Mouse (Mus musculus): ENCODE measurements around the gene Nol7.

Gene Nol7

DNA sequence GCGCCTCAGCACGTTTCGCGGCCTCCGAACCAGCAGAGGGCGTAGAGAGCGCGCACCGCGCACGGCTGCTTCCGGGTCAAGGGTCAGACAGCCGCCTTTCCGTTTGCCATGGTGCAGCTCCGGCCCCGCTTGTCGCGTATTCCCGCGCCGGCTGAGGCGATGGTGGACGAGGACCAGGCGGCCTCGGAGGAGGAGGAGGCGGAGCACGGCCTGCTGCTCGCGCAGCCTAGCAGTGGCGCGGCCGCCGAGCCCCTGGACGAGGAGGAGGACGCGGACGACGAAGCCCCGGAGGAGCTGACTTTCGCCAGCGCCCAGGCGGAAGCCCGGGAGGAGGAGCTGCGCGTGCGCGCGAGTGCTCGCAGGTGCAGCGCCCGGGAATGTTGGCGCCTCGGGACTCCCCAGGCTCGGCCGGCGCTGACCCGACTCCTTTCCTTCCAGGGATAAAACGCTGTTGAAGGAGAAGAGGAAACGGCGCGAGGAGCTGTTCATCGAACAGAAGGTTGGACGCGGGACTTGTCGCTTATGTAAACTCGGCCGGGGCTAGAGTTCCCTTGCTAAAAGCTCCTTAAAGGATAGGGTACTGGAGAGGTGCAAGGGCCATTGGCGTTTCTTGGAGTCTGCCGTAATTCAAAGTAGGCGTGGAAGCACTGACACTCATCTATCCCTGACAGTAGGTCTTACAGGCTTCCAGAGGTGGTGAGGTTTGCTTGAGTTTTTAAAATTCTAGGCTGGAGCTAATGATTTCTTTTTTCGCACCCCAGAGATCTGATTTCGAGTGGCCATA lies at the start of gene Nol7:
Nol7 (plus strand) TSS at position 94 of the 784 bp plus-strand sequence.
- peak; percentile 98 for DNase-seq (ENCODE audit: low spot score)

DNA sequence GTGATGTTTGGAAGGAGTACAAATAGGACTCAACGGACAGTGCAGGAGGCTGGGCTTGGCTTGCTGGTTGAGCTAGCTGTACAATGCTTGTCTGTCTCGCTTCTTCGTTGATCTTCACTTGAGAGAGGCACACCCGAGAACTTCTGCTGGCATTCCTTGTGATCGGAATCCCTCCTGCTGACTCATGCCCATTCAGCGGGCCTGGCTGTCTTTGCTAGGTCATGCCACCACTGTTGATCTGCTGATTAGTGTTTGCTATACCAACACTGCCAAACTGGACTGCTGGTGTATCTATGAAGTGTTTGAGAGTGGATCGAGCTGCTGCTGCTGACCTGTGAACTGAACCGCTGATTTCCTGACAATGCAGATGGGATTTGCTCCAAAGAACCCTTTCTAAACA lies 48.8 kb upstream of the Nol7 start:
- no peak for DNase-seq (ENCODE audit: low spot score)

- no peak for DNase-seq (ENCODE audit: low spot score)
Measured at GRCm38 (mm10) chr13:43350489-43351169, 47.6 kb upstream of the Nol7 start.

DNA sequence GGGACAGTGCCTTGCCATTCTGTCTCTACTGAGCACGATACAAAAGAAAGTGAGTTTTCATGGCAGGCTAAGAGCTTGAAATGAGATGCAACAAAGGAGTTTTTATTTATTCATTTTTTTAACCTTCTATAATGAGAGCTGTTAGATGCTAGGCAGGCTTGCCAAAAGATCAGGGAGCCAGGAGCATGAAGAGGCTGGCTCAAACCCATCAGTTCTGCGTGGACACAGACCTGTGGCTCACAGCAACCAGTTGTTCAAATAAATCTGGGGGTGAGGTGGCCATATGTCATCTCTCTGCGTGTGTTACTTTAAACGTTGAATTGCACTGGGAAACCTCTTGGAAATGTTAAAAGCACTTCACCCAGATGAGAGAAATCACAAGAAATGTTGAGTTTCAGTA lies 44.8 kb upstream of the Nol7 start:
- no peak for DNase-seq (ENCODE audit: low spot score)

DNA sequence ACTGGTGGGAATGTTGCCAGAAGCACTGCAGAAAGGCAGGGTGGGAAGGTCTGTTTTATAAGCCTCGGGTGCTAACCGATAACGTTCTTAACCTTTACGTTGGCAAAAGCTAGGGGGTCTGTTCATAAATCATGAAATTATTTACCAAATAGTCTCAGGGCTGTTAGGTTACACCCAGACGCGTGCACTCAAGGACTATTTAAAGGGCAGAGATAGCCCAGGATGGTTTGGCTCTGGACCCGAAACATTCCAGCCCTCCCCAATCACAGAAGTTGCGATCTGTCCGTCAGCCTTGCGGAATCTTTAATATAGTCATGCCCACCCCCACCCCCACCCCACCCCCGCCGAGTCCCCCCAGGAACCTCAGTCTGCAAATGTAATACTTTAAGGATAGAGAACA lies 43.8 kb upstream of the Nol7 start:
- DNase-seq (ENCODE audit: low spot score), result no peak

DNA sequence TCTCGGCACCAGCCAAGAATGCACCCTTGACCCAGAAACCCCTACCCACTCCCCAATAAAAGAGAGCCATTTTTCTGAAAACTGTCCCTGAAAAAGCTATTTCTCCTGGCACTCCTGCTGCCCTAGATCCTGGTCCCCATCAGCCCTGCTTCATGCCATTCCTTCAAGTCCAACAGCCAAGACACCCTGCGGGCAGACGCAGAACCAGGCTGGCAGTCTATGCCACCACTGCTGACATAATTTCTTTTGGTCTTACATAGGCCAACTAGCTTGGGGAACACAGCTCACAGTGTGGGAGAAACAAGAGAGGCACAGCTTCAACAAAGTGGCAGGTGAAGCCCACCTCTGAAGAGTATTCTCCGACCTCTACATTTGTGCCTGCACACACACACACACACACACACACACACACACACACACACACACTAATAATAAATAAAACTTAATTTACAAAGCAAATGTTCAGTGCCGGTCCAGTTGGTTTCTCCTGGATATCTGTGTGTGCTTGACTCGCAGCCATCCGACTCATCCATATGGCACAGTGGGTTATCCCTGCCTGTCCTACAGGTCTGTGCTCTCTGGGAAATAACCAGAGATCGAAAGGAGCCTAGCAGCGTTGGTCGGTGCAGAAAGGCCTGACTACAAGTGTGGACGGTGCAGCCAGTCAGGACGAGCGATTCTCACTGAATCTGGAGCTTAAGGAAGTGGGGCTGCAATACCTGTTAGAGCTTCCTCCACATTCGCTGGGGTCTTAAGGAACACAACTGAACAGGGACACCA lies 41.7 kb upstream of the Nol7 start:
- DNase-seq (ENCODE audit: low spot score), result no peak

GRCm38 (mm10) chr13:43360534-43360933 lies 37.7 kb upstream of the Nol7 start:
- DNase-seq (ENCODE audit: low spot score), result no peak

GRCm38 (mm10) chr13:43362353-43362752 lies 35.8 kb upstream of the Nol7 start:
- no peak for DNase-seq (ENCODE audit: low spot score)

DNA sequence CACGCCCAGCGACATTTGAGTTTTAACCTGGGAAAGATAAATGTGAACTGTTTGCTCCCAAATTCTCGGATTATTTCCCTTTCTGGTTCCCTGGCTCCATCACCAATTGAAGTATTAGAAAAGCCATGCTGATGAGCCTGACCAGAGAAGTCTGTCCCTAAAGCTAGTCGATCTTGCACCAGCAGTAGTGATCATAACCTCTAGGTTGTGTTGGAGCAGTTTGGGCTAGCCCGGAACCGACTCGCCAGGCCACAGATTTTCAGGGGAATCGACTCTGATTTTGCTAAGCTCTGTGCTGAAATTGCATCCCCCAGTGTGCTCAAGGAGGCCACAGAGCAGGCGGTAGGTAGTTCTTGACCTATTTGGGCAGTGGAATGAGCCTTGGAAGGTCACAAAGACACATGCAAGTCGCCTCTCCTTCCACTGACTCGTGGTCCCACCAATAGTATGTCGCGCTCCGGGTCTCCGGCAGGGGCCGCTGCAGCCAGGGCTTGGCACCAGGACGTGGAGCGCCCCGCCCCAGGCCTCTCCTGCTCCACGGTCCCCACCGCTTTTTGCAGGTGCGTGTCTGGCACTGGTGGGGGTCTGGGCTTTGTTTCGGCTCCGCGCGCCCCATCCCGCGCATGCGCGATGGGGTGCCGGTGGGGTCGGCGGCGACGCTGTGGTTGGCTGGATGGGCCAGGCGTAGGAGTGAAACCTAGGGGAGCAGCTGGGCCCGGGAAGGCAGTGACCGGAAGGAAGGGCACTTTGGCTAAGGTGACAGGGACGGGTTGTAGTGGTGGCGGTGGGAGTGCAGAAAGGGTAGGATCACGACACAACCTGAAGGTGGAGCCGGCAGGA lies 33.0 kb upstream of the Nol7 start, which contains the start of gene Sirt5:
Sirt5 (plus strand) TSS at position 512 of the 840 bp plus-strand sequence.
- peak; percentile 90 for DNase-seq (ENCODE audit: low spot score)

DNA sequence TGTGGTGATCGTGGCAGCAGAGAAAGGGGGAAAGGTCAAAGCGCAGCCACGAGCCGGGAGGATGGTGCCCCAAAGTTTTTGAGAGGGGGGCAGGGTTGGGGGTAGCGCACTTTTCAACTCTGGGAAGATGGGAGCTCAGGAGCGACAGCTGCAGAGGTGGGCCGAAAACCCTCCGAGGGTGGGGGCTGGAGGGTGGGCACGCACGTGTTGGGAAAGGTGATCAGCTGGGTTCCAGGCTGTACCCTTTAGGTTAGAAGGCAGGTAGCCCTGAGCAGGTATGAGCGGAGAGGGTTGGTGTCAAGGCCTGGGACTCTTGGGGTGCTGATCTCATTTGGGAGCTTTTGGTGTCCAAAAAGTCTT lies 32.4 kb upstream of the Nol7 start:
- no peak for DNase-seq (ENCODE audit: low spot score)

- no peak for DNase-seq (ENCODE audit: low spot score)
Measured at GRCm38 (mm10) chr13:43370063-43370462, 28.1 kb upstream of the Nol7 start.

DNA sequence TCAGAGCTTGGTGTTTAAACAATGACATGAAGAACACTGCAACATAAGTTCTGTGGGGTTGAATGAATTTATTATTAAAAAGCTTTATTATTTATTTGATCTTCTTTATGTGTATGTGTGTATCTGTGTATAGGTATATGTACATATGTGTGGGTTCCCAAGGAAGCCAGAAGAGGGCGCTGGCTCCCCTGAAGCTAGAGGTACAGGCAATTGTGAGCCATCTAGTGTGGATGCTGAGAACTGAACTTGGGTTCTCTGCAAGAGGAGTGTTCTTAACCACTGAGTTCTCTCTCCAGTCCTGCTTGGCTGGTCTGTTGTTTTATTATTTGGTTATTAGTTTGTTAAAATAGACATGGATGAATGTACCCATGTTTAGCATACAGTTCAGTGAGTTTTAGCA lies 25.3 kb upstream of the Nol7 start:
- DNase-seq (ENCODE audit: low spot score), result no peak

DNA sequence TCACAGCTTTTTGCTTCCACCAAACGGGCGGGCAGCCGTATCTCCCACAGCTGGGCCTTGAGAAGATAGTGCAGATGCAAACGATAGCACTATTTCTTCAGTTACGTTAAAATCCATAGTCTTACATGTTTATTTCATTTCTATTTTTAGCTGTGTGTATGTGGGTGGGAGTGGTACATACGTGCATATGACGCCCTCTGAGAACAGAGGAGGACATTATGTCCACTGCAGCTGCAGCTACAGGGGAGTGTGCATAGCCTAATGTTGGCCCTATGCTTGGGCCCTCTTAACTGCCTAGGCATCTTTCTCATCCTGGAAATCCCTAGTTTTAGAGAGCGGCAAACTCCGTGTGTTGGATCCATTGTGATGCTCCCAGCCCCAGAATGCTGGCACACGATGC lies 24.0 kb upstream of the Nol7 start:
- no peak for DNase-seq (ENCODE audit: low spot score)

DNA sequence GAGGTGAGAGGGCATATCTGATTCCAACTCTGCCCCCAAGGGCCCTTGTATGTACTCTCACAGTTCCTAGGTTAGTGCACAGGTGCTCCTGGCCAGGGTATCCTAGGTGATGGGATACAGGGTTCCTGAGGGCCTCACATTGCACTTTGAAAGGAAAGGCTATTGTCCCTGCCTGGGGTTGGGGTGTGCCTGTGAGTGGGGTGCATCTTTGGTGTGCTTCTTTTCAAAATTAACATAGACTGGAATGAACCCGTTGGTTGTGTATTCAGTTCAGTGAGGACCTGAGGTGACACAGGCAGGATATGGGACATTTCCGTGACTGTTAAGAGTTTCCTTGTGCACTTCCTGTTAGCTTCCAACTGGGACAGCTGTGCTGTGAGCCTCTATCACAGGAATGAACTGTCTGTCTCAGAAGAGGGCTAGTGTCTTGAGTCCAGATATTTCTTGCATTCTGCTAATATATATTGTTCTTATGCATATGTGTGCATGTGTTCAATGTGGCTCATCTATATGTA lies 23.2 kb upstream of the Nol7 start:
- no peak for DNase-seq (ENCODE audit: low spot score)

DNA sequence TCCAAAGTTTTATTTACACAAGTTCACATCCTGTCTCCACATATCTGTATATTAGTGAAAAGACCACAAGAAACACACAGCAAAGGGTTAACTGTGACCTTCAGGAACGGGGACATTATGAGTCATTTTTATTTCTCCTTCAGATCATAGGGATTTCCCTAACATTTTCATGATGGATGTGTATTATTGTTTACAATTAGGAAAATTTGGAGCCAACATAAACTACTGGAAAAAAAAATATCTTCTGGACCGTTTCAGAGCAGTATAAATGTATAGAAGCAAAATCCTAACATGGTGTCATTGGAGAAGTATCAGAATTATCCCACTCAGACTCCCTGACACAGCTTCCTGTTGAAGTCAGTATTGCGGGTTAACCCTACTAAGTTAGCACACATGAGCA lies 18.2 kb upstream of the Nol7 start:
- DNase-seq (ENCODE audit: low spot score), result no peak

- DNase-seq (ENCODE audit: low spot score), result peak; percentile 34
Measured at GRCm38 (mm10) chr13:43385321-43385720, 12.9 kb upstream of the Nol7 start.

GRCm38 (mm10) chr13:43397700-43398296 lies 392 bp upstream of the Nol7 start:
- DNase-seq (ENCODE audit: low spot score), result no peak

DNA sequence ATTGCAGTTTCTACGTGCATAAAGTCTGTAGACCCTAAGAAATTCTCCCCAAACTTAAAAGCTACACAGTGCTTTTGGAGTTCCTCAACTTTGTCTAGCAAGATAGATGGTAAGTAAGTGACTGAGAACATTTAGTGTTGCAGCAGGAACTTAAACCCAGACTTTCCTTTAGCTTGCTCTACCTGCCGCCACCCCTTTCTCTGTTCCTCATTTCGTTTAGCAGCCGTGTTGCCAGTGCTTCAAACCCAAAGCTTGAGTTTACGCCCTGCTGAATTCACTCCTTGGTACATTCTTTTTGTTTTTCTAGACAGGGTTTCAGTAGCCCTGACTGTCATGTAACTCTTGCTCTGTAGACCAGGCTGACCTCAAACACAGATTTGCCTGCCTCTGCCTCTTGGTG lies 1.4 kb downstream of the Nol7 start:
- no peak for DNase-seq (ENCODE audit: low spot score)

GRCm38 (mm10) chr13:43412311-43412710 lies 14.1 kb downstream of the Nol7 start:
- no peak for DNase-seq (ENCODE audit: low spot score)

GRCm38 (mm10) chr13:43413611-43414010 lies 15.4 kb downstream of the Nol7 start:
- no peak for DNase-seq (ENCODE audit: low spot score)

DNA sequence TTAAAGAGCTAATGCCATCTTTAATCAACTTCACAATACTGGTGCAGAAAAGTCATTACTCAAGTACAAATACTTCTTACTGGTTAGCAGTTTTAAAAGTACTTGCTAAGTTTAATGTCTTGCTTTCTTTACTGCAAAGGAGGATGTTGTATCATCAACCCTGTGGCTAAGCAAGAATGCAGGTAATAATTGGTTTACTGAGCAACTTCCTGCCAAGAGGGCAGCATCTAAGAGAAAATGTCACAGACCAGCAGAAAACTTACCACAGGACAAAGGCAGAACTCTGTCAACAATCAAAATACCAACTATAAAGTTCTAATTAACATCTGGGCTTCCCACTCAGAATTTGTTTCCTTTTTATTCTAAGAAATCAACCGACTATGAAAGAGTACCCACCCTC lies 17.1 kb downstream of the Nol7 start:
- DNase-seq (ENCODE audit: low spot score), result no peak

Data from testis, postnatal 10 days (tissue).